Comparison of ENCODE assay signal across 8 mouse cellular contexts in the genomic region with DNA sequence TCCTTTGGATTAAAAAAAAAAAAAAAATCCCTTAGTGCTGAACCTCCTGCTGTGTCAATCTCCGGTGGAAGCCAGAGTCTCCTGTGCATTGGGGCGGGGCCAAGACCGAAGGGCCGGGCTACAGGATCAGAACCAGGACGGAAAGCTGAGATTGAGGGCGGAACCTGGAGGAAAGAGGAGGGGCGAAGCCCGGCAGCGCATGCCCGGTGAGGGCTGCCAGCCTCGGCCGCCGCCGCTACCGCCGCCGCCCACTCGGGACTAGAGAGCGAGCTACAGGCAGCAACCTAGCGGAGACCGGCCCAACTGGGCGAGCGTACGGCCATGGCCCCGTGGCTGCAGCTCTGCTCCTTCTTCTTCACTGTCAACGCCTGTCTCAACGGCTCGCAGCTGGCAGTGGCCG. TPM values are rescaled to one million over a fixed set of nuclear protein-coding genes. Genes with fewer than 3 reads are reported as not detected.
DNase-seq lines count a peak whose midpoint lies in the region; ATAC-seq and TF ChIP-seq lines count a peak whose summit lies in the region.

A gene (plus strand): TSS at position 159 of the 400 bp plus-strand sequence.

- DNase-seq in A20 (ENCODE audit: low read depth, low spot score): peak; percentile 84
- DNase-seq in brain, embryonic 14.5 days (ENCODE audit: low read depth): peak; percentile 94
- DNase-seq in forebrain, embryonic 10.5 days (ENCODE audit: extremely low spot score, low spot score): peak; percentile 91
- peak; percentile 96 for DNase-seq in kidney, postnatal 14 days
- DNase-seq in natural killer cell, adult 2 months (ENCODE audit: low spot score in 2 of 2): peak; percentile 56 to 74

- TF ChIP-seq POLR2A in brain, embryonic 14.5 days (IDR thresholded peaks at IDR 0.05; ENCODE audit: borderline replicate concordance, extremely low read depth, insufficient read depth, insufficient read length, poor library complexity, severe bottlenecking): peak; percentile 71

- H3K4me2 ChIP-seq in heart, embryonic 14.5 days (ENCODE audit: low read length): peak within 1 kb of the TSS; percentile 88
- peak within 1 kb of the TSS; percentile 89 for H3K4me2 ChIP-seq in liver, embryonic 12.5 days
- peak within 1 kb of the TSS; percentile 82 for H3K4me2 ChIP-seq in stomach, embryonic 14.5 days (replicated peaks; ENCODE audit: low read depth, low read length)

- H3K9ac ChIP-seq in heart, embryonic 14.5 days (ENCODE audit: low read length): peak within 1 kb of the TSS; percentile 91
- H3K9ac ChIP-seq in liver, embryonic 12.5 days: peak within 1 kb of the TSS; percentile 53
- H3K9ac ChIP-seq in stomach, embryonic 14.5 days (replicated peaks; ENCODE audit: low read depth, low read length): peak within 1 kb of the TSS; percentile 79

- ATAC-seq in heart, embryonic 14.5 days (ENCODE audit: insufficient number of reproducible peaks, insufficient read depth, low FRiP score, low read depth): peak; percentile 88
- no peak for ATAC-seq in liver, embryonic 12.5 days
- ATAC-seq in stomach, embryonic 14.5 days (ENCODE audit: insufficient number of reproducible peaks, insufficient read depth, low FRiP score, low read depth): peak; percentile 94

- H3K4me3 ChIP-seq in forebrain, embryonic 10.5 days: peak within 1 kb of the TSS; percentile 95
- H3K4me3 ChIP-seq in heart, embryonic 14.5 days (ENCODE audit: control insufficient read depth in 1 of 2, insufficient read depth in 1 of 2, low read depth in 1 of 2, low read length in 2 of 2): peak within 1 kb of the TSS; percentile 83 to 98
- H3K4me3 ChIP-seq in liver, embryonic 12.5 days: peak within 1 kb of the TSS; percentile 66
- H3K4me3 ChIP-seq in stomach, embryonic 14.5 days (ENCODE audit: low read depth, low read length): peak within 1 kb of the TSS; percentile 98

- peak within 1 kb of the TSS; percentile 96 for H3K27ac ChIP-seq in forebrain, embryonic 10.5 days
- H3K27ac ChIP-seq in heart, embryonic 14.5 days (replicated peaks in 1 of 2; ENCODE audit: control insufficient read depth in 1 of 2, insufficient read depth in 1 of 2, low read depth in 2 of 2, low read length in 2 of 2): peak within 1 kb of the TSS in 1 of 2 experiments; percentile 62; a peak in 1 of 4 replicates
- no peak within 1 kb of the TSS for H3K27ac ChIP-seq in liver, embryonic 12.5 days
- peak within 1 kb of the TSS; percentile 81; the same call in 1 of the 2 replicates for H3K27ac ChIP-seq in stomach, embryonic 14.5 days (ENCODE audit: low read length)

- H3K4me1 ChIP-seq in forebrain, embryonic 10.5 days: peaks cover 55% of the 10 kb centered on the region
- H3K4me1 ChIP-seq in heart, embryonic 14.5 days (ENCODE audit: control insufficient read depth in 2 of 2, insufficient read depth in 2 of 2, low read length in 2 of 2): peaks cover 15% of the 10 kb centered on the region in 2 experiments
- peaks cover 14% of the 10 kb centered on the region for H3K4me1 ChIP-seq in liver, embryonic 12.5 days
- peaks cover 14% of the 10 kb centered on the region for H3K4me1 ChIP-seq in stomach, embryonic 14.5 days (ENCODE audit: control insufficient read depth, insufficient read depth, low read length)

- WGBS in forebrain, embryonic 10.5 days: under 1% methylated on average over 29 of the region's 29 CpGs
- under 1% methylated on average over 29 of the region's 29 CpGs for WGBS in heart, embryonic 14.5 days
- under 1% methylated on average over 25 of the region's 29 CpGs for WGBS in liver, embryonic 12.5 days (ENCODE audit: insufficient replicate concordance)
- 0% methylated on average over 28 of the region's 29 CpGs for WGBS in stomach, embryonic 14.5 days

- H3K9me3 ChIP-seq in forebrain, embryonic 10.5 days: no peaks in the 10 kb centered on the region
- no peaks in the 10 kb centered on the region for H3K9me3 ChIP-seq in heart, embryonic 14.5 days (ENCODE audit: control insufficient read depth, low read length)
- H3K9me3 ChIP-seq in liver, embryonic 12.5 days (replicated peaks): no peaks in the 10 kb centered on the region
- H3K9me3 ChIP-seq in stomach, embryonic 14.5 days (ENCODE audit: control insufficient read depth, low read depth, low read length): no peaks in the 10 kb centered on the region

- H3K27me3 ChIP-seq in forebrain, embryonic 10.5 days (ENCODE audit: poor library complexity, severe bottlenecking): peaks cover 29% of the 10 kb centered on the region
- no peaks in the 10 kb centered on the region for H3K27me3 ChIP-seq in heart, embryonic 14.5 days (ENCODE audit: control insufficient read depth, insufficient read depth, low read length)
- H3K27me3 ChIP-seq in liver, embryonic 12.5 days (replicated peaks): peaks cover 78% of the 10 kb centered on the region
- no peaks in the 10 kb centered on the region for H3K27me3 ChIP-seq in stomach, embryonic 14.5 days (ENCODE audit: control insufficient read depth, insufficient read depth, low read length)

- no peaks in the 10 kb centered on the region for H3K36me3 ChIP-seq in forebrain, embryonic 10.5 days (replicated peaks)
- H3K36me3 ChIP-seq in heart, embryonic 14.5 days (ENCODE audit: control insufficient read depth, insufficient read depth, low read length): no peaks in the 10 kb centered on the region
- H3K36me3 ChIP-seq in liver, embryonic 12.5 days: no peaks in the 10 kb centered on the region
- no peaks in the 10 kb centered on the region; the same call in 1 of the 2 replicates for H3K36me3 ChIP-seq in stomach, embryonic 14.5 days (ENCODE audit: control insufficient read depth, insufficient read depth, low read length)

- no peak for TF ChIP-seq CTCF in brain, embryonic 14.5 days (IDR thresholded peaks at IDR 0.05; ENCODE audit: borderline replicate concordance, extremely low read depth, insufficient read depth, insufficient read length)

RNA-seq across cellular contexts. Expression of the gene that starts here (rescaled TPM):
- polyA plus RNA-seq in brain, embryonic 14.5 days (2012; rRNA removed): 4.7 and 7.4 TPM in 2 replicates
- polyA plus RNA-seq in forebrain, embryonic 10.5 days (2016; fragmentation: Nextera tagmentation; extraction: Ambion mirVana): 7.4 and 9.6 TPM in 2 replicates
- polyA plus RNA-seq in heart, embryonic 14.5 days (2014; fragmentation: Nextera tagmentation; extraction: Ambion mirVana): 1.3 and 1.5 TPM in 2 replicates
- 0.27 and 0.32 TPM in 2 replicates for polyA plus RNA-seq in liver, embryonic 12.5 days (2016; fragmentation: Nextera tagmentation; extraction: Ambion mirVana)
- 4.0 and 5.2 TPM in 2 replicates for polyA plus RNA-seq in stomach, embryonic 14.5 days (2014; fragmentation: Nextera tagmentation; extraction: Ambion mirVana)
